Mouse (Mus musculus): ENCODE measurements around the gene Olfr308. TPM values are rescaled to one million over a fixed set of nuclear protein-coding genes. Genes with fewer than 3 reads are reported as not detected.

Gene Olfr308
- polyA plus RNA-seq, 1 experiment from 2014 or later: not detected

Small RNA genes lying within 50 kb of the gene (microRNA-seq; reads per million reads assigned to microRNA genes)
- gene Gm23192 (ENCODE audit: borderline number of aligned reads): not detected

Other genes starting within 250 kb of the Olfr308 start
- gene Vmn2r75, start 153.9 kb downstream of the Olfr308 start, polyA plus RNA-seq (2014; fragmentation: Nextera tagmentation; extraction: Ambion mirVana): not detected in 2 replicates
- 0.07 TPM in 1 of 2 replicates, not detected in the other for gene Vmn2r76, start 79.3 kb downstream of the Olfr308 start, polyA plus RNA-seq (2014; fragmentation: Nextera tagmentation; extraction: Ambion mirVana)
- not detected in 2 replicates for gene Olfr310, start 48.5 kb downstream of the Olfr308 start, polyA plus RNA-seq (2014; fragmentation: Nextera tagmentation; extraction: Ambion mirVana)
- not detected in 2 replicates for gene Olfr309, start 11.9 kb downstream of the Olfr308 start, polyA plus RNA-seq (2014; fragmentation: Nextera tagmentation; extraction: Ambion mirVana)
- not detected in 2 replicates for gene Olfr307, start 12.0 kb upstream of the Olfr308 start, polyA plus RNA-seq (2014; fragmentation: Nextera tagmentation; extraction: Ambion mirVana)
- not detected in 2 replicates for gene Olfr305, start 41.3 kb upstream of the Olfr308 start, polyA plus RNA-seq (2014; fragmentation: Nextera tagmentation; extraction: Ambion mirVana)
- gene Olfr304, start 61.0 kb upstream of the Olfr308 start, polyA plus RNA-seq (2014; fragmentation: Nextera tagmentation; extraction: Ambion mirVana): not detected in 2 replicates
- gene Olfr303, start 72.2 kb upstream of the Olfr308 start, polyA plus RNA-seq (2014; fragmentation: Nextera tagmentation; extraction: Ambion mirVana): 0.04 TPM in 1 of 2 replicates, not detected in the other
- not detected in 2 replicates for gene Olfr301, start 78.2 kb upstream of the Olfr308 start, polyA plus RNA-seq (2014; fragmentation: Nextera tagmentation; extraction: Ambion mirVana)
- gene Olfr299, start 134.3 kb upstream of the Olfr308 start, polyA plus RNA-seq (2014; fragmentation: Nextera tagmentation; extraction: Ambion mirVana): 0.09 and 0.11 TPM in 2 replicates
- 0.07 and 0.28 TPM in 2 replicates for gene Olfr298, start 166.9 kb upstream of the Olfr308 start, polyA plus RNA-seq (2014; fragmentation: Nextera tagmentation; extraction: Ambion mirVana)
- 0.38 TPM in 1 of 2 replicates, not detected in the other for gene Olfr297, start 194.3 kb upstream of the Olfr308 start, polyA plus RNA-seq (2014; fragmentation: Nextera tagmentation; extraction: Ambion mirVana)